Mouse (Mus musculus): ENCODE results near the gene Lipe.

GRCm38 (mm10) chr7:25419536-25419935 lies 21.0 kb upstream of the Lipe start:
- TF ChIP-seq TAL1 (IDR thresholded peaks at IDR 0.05; ENCODE audit: low read length), result no peak
- no peak for TF ChIP-seq GATA1 (IDR thresholded peaks at IDR 0.05; ENCODE audit: low read length)
